Mouse (Mus musculus) frontal cortex, adult 2 months (tissue): ENCODE results near the gene Pik3c2b. TPM values are rescaled to one million over a fixed set of nuclear protein-coding genes. Genes with fewer than 3 reads are reported as not detected.

Experiments
- DNase-seq, 2 experiments: peaks; one replicate each; pipeline ENCODE4 v3.0.0; 2022; ENCODE audit warnings: low spot score in 1 of 2; ENCODE audit errors: extremely low spot score in 1 of 2
- polyA plus RNA-seq: library from polyadenylated mRNA; depleted of rRNA; stranded (reverse); fragments of >200 nt; gene quantifications from 2 replicates; pipeline ENCODE4 v1.2.3, GENCODE M21; 2012; rRNA removed

Gene Pik3c2b
- polyA plus RNA-seq, 1 experiment = 16.2 TPM

- DNase-seq = no peak
Measured at GRCm38 (mm10) chr1:133131561-133131905, 86.1 kb downstream of the Pik3c2b start.

DNA sequence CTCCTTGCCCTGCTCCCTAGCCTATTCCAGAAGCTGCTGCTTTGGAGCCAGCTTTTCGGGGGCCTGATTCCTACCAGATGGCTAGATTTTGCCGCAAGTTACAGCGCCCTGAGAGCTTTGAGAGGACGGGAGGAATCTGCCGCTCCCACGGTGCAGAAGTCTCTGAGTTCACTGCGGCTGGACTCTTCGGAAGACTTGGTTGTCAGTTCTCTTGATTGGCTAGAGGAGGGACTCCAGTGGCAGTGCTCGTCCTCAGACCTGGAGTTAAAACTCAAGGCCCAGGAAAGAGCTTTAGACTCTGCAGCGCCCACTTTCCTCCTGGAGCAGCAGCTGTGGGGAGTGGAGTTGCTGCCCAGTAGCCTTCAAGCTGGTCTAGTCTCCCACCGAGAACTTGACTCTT is 86.5 kb downstream of the Pik3c2b start:
- no peak for DNase-seq

GRCm38 (mm10) chr1:133132388-133133326 is 87.2 kb downstream of the Pik3c2b start:
- DNase-seq = no peak

GRCm38 (mm10) chr1:133133425-133133824 is 88.0 kb downstream of the Pik3c2b start:
- DNase-seq = no peak

- DNase-seq = no peak
Measured at GRCm38 (mm10) chr1:133134071-133134470, 88.6 kb downstream of the Pik3c2b start.

DNA sequence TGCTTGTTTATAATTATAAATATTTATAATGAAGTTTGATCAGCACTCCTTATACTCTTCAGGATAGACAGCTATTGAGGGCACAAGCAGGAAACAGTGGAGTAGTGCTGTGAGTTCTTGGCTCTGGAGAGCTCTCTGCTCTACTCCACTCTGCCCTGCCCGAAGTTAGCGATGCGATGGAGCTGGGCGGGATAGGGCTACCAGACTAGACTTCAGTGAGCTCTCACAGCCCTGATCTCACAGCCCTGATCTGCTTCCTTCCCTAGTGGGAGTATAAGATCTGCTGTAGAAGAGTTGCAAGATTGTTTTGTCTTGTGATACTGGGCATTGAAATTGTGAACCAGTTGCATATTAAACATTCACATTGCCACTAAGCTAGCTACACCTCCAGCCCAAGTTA is 89.4 kb downstream of the Pik3c2b start:
- DNase-seq = no peak

GRCm38 (mm10) chr1:133135808-133136207 is 90.3 kb downstream of the Pik3c2b start:
- no peak for DNase-seq

- no peak for DNase-seq
Measured at GRCm38 (mm10) chr1:133138401-133138800, 92.9 kb downstream of the Pik3c2b start.

DNA sequence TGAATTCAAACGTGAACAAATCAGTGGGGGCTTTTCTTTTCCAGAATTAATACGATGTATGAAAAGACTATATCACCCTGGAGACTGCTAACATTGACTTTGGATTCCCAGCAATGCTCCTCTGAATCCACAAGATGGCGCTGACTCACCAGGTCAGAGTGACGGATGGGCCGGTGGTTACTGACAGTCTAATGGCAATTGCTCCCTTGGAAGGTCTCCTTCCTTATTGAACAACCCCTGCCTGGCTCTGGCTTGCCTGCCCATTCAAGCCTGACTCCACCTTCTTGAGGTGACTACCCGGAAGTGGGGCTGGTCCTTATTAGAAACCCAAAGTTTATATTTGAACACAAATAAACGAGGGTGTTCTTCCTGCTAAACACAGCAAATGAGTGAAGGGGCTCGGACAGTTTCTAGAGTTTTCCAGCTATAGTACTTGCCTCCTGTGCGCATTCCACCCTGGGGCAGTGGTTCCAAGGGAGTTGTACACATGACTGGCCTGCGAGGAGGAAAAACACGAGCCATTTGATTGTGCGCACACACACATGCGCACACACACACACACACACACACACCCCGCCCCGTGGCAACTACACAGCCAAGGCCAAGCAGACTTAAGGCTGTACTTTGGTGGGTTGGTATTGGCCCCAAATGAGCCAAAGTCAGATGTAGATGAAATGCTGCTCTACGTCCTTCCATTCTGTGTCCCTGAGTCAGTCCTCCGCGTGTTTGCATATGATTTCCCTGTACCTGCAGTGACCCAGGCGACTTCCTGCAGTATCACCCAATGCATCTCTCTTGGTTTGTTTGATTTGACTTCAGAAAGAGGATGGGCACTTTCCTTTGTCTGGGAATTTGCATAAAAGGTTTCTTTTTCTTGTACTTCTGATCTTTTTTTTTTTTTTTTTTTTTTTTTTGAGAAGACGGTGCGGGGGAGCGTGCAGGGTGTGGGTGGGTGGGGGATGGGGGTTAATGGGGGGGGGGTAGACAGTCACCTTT is 100.8 kb downstream of the Pik3c2b start:
- DNase-seq = peak in 1 of 2 experiments; percentile 76

- no peak for DNase-seq
Measured at GRCm38 (mm10) chr1:133147324-133147723, 101.9 kb downstream of the Pik3c2b start.

DNA sequence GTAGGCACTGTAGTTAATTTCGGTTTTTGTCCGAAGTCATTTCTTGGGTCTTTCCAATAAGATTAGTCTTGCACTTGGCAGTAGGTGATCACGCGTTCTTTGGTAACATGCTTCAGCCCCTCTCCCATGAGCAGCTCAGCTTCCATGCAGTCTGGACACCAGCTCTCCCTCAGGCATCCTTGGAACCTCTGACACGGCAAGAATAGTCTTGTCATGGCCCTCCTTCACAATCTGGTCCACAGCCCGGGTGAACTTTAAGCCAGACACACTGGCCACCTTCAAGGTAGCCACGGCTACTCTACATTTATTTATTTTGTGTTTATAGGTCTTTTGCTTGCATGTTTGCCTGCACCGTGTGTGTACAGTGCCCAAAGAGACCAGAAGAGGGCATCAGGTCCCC is 102.7 kb downstream of the Pik3c2b start:
- DNase-seq = no peak

DNA sequence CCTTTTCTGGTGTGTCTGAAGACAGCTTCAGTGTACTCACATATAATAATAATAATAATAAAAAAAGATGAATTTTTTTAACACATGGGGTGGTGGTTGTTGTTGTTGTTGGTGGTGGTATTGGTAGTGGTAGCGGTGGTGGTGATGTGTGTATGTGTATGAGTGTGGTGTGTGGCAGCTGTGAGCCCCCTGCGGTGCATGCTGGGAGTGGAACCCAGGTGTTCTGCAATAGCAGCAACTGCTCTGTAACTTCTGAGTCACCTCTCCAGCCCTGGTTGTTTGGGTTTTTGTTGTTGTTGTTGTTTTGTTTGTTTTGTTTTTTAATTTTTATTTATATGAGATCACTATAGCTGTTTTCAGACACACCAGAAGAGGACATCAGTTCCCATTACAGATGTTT is 105.1 kb downstream of the Pik3c2b start:
- no peak for DNase-seq

DNA sequence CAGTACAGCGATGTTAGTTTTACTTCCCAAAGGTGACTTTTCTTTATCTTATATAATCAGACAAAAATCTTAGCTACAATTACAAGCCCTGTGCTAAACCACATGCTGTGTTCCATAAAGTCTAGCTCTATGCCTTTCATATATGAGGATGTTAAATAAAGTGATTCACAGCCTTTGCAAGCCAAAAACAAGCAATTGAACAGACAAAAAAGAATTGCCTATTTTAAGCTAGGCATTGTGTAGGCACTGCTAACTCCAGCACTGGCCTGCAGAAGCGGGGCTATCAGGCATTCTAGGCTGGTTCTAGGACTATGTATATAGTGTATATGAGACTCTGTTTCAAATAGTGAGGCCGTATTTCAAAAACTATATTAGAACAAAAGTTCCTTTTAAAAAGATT is 106.7 kb downstream of the Pik3c2b start:
- no peak for DNase-seq

DNA sequence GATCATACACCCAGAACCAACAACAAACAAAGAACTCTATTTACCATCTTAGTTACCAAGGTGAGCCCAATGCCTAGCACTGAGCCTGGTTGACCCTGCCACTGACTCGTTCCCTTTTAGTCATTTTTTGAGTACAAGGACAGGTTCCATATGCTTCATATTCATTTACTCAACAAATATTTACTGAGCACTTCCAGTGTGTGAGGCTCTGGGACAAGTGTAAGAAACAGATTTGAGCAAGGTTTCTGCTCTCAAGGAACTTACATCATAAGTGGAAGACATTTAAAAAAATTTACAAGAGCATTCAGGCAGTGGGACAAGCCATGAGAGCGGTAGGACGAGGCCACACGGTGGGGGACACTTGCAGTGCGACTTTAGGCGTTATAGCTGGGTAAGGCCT is 109.8 kb downstream of the Pik3c2b start:
- no peak for DNase-seq

Other genes starting within 250 kb of the Pik3c2b start
- 53.9 and 61.9 TPM in 2 replicates for gene Lrrn2, start 165.4 kb upstream of the Pik3c2b start, polyA plus RNA-seq
- 67.2 TPM in 2 replicates for gene Mdm4, start 15.1 kb upstream of the Pik3c2b start, polyA plus RNA-seq
- gene Ppp1r15b, start 85.5 kb downstream of the Pik3c2b start, polyA plus RNA-seq = 26.3 and 27.2 TPM in 2 replicates
- 51.7 and 53.6 TPM in 2 replicates for gene Plekha6, start 118.5 kb downstream of the Pik3c2b start, polyA plus RNA-seq